Mouse (Mus musculus) ovary, postnatal 14 days (tissue): ENCODE results near the gene Cep72.
"Not testable (repeated sequence)": the region's sequence is repeated elsewhere in the genome, so short reads cannot be mapped to it uniquely, and the experiment has no call there.

Experiments used
- DNase-seq: peaks from one replicate; pipeline ENCODE4 v3.0.0; 2022; ENCODE audit warnings: low spot score

Cep72 gene

GRCm38 (mm10) chr13:74030691-74031090 is 31.4 kb downstream of the Cep72 start:
- DNase-seq, result no peak

DNA sequence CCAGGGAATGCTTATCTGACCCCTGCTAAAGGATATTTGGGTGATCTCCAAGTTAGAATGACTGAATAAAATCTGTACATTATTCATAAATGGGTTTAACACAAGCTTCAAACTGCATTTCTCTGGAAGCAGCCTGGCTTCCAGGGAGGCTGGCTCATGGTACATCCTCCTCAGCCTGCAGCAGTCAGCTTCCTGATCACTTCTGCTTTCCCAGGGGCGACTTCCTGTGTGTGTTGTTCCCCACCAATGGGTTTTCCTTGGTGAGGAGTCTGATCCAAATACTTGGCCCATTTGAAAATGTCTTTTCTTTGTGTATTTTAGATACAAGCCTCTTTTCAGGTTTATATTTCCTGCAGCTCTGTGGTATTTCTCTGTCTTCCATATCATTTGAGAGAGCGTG is 33.1 kb downstream of the Cep72 start:
- DNase-seq, result no peak

DNA sequence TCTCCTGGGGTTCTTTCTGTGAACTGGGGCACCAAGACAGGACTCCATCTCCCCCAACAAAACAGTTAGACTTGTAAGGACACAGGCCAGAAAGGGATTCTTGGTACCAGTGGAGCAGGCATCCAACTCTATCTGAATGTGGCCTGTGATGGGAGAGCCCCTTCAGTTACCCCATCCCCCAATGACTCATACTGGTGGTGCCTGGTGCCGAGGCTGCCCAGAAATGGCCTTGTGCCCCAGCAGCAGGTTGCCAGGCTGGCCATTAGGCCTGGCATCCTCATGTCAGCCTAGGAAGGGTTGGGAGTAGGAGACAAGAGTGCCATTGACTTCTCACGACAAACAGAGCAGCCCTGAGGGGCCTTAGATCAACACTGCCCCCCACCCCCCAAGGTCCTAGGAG is 34.0 kb downstream of the Cep72 start:
- DNase-seq, result no peak

- peak; percentile 46 for DNase-seq
Measured at GRCm38 (mm10) chr13:74026215-74026614, 35.9 kb downstream of the Cep72 start.

DNA sequence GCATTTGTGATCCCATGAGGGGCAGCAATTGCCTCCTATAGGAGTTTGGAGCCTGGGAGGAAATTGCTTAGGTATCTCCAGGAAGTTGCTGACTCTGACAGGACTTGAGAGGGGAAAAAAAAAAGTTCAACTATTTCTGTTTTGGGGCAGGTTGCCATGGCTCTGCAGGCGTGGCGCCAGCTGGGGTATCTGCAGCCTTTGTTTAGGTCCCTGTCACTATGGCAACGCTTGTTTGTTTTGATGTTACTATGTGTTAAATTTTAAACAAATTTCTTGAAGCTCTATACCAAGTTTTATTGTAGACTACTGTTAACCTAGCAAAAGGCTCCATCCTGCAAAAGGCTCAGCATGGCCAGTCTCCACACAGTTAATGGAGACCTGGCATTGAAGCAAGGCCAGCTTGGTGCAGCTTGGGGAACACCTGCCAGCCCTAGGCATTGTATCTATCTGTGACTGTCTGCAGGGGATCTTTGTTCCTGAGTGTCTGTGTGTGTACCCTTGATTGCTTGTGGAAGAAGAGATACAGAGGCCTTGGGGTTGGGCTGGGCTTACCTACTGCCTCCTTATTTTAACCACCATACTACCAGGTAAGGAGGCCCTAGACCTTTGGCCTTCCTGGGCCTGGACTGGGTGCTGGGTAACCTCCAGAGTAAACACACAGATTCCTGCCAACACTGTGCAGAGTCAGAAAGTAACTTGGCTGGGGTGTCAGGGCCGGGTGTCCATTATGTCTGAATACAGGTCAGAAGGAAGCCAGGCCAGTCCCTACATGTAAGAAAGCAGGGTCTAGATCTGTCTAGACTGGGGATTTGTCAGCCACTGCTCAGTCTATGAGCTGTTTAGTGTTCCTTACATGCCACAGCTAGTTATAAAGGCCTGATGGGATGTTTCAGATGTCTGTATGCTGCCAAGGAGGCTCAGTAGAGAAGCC is 36.7 kb downstream of the Cep72 start:
- peak; percentile 31 for DNase-seq

GRCm38 (mm10) chr13:74019006-74019405 is 43.1 kb downstream of the Cep72 start:
- DNase-seq, result not testable (repeated sequence)

GRCm38 (mm10) chr13:74017426-74017825 is 44.7 kb downstream of the Cep72 start:
- no peak for DNase-seq

- DNase-seq, result no peak
Measured at GRCm38 (mm10) chr13:74015908-74016307, 46.2 kb downstream of the Cep72 start.

GRCm38 (mm10) chr13:74010678-74011077 is 51.4 kb downstream of the Cep72 start:
- DNase-seq, result no peak

DNA sequence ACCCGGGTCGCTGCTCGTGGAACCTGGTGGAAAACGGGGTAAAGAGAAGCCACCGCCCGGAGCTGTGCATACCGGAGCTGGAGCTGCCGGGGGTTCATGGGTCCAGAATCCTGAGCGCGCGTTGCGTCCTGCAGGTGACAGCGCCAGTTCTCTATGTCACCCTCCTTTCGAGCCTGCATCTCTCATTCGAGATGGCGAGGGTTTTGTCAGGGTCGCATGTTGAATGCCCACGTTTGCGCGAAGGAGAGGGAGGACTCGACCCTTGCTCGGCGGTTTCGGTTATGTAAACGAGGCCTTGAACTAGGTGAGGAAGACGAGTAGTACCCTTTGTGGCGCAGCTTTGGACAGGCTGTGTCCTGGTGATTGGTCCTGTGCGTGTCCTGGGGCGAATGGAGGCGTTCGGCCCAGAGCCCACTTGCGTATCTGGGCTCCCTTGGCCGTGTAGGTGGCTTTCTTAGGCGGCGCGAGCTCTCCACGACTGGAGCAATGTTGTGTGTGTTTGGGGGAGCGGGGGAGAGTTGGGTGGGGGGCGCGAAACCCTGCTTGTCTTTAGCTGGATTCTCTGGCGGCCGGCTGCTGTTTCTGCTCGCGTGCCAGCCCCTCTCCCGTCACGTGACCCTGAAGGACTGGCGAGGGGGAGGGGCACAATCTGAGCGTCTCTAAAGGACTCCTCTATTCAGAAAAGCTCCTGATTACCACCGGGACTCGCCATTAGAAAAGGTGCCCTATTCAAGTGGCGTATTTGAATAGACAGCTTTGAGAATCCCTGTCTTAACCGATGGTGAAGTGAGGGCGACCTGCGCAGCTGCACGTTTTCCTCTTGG is 52.1 kb downstream of the Cep72 start:
- peak; percentile 41 for DNase-seq

DNA sequence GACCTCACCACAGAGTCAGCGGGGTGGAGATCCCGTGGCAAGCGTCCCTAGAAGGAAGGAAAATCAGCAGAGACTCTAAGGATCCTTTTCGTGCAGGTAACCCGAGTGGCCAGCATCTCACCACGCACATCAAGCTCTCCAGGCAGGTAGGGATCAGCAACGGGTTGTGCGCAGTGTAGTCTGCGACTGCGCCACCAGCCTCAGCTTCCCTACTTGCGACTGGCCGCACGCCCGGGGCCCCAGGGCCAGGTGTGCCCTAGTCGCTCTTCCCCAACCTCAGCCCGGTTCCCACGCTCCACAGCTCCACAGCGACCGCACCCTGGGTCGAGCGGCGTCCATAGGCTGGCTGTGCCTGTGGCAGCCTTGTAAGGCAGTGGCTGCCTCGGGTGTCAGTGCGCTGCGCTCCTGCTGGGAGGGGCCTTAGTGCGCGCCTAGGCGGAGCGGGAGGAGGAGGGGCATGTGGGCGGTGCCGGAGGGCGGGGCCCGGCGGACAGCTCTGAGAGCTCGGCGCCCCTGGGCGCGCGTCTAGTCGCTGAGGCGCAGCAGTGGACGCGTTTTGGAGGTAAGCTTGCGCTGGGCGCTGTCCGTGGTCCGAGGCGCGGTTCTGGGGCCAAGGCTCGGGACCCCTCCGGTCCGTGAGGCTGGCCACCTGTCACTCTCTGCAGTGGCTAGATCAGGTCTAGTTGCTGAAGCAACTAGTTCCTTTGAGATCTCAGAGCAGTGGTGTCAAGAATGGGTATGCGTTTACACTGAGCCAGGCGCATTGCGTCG is 53.0 kb downstream of the Cep72 start, which contains the start of gene Tppp:
TSS of gene Tppp (plus strand) at position 460 of the 771 bp plus-strand sequence.
- DNase-seq, result peak; percentile 82

GRCm38 (mm10) chr13:74008216-74008615 is 53.9 kb downstream of the Cep72 start:
- not testable (repeated sequence) for DNase-seq

GRCm38 (mm10) chr13:74006881-74007280 is 55.2 kb downstream of the Cep72 start:
- not testable (repeated sequence) for DNase-seq

GRCm38 (mm10) chr13:74001492-74001891 is 60.6 kb downstream of the Cep72 start:
- DNase-seq, result no peak

- no peak for DNase-seq
Measured at GRCm38 (mm10) chr13:74000961-74001360, 61.1 kb downstream of the Cep72 start.

- no peak for DNase-seq
Measured at GRCm38 (mm10) chr13:74000519-74000918, 61.6 kb downstream of the Cep72 start.

DNA sequence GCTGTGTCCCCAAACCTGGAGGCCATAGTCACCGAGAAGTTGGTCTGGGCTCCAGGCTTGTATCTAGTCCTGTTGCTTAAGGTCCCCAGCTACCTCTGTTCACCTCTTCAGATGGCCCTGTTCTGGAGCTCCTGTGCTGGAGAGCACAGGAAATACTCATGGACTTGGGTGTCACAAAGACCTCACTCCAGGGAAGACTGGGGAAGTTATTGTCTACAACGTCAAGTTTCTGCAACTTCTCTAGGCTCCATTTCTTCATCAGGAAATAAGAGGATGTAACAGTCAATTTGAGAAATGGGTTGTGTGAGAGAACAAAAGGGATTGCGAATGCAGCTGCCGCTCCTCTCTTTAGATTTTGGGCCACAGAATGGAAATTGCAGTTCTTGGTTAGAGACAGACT is 65.6 kb downstream of the Cep72 start:
- no peak for DNase-seq

- DNase-seq, result no peak
Measured at GRCm38 (mm10) chr13:73991267-73991666, 70.8 kb downstream of the Cep72 start.

- DNase-seq, result no peak
Measured at GRCm38 (mm10) chr13:73990761-73991160, 71.3 kb downstream of the Cep72 start.

DNA sequence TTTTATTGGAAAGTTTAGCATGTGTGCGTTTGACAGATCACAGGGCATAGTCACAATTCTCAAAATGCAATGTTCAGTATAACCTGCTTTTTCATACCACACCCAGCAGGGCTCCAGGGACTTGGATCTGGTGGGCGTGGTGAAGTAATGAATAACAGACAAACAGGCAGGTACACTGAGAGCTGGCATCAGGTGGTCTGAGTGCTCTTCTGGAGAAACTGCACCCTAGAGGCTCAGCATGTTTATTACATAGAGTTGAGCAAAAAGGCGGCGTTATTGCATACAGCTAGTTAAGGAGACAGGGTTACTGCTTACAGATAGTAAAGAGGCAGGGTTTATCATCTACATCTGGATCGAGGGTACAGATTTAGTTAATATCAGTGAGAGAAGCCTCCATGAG is 71.8 kb downstream of the Cep72 start:
- DNase-seq, result no peak
